Mouse (Mus musculus): ENCODE measurements around the gene Hsd17b6.

Gene Hsd17b6

DNA sequence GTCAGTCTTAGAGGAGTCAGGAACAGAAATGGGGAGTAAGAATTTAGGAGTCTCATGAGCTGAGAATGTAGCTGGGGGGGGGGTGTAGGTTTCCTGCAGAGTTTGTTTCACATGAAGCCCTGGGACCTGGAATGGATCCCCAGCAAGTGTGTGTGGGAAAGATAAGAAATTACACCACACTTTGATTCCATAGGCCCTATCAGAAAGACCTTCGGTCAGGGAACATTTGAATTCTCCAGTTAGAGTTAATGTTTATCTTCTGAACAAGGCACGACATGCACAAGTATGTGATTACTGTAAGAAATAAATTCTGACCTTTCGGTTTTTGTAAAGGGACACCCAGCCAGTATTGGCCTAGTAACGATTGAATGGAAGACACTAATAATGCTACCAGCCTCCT, 37.6 kb downstream of the Hsd17b6 start:
- CTCF ChIA-PET: interaction anchor here in 1 of 4 experiments (0.7 kb wide), 1 partner anchor 461 kb away, joined by 3 read pairs; no protein-coding TSS in a partner anchor
- POLR2A ChIA-PET: interaction anchor here in 1 of 4 experiments (1.6 to 2.0 kb wide), 2 partner anchors 31 to 69 kb away, joined by 4 read pairs; no protein-coding TSS in a partner anchor

DNA sequence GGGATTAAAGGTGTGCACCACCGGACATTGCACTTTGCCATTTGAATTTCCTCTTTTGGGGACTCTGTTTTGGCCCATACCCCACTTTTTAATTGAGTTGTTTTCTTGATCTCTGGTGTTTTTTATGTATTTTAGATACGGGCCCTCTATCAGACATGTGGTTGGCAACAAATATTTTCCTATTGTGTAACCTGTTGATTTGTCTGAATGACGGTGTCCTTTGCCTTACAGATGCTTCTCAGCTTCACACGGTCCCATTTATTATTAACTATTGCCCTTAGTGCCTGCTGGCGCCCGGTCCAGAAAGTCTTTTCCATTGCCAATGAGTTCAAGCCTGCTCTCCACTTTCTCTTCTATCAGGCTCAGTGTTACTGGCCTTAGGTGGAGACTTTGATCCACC, 40.9 kb downstream of the Hsd17b6 start:
- ChIA-PET POLR2A (interaction anchor here in 1 of 4 experiments (0.6 to 1.4 kb wide), 4 partner anchors 8 to 291 kb away, joined by 3 to 8 read pairs (median 4); no protein-coding TSS in a partner anchor), CTCF (no interaction called here)

DNA sequence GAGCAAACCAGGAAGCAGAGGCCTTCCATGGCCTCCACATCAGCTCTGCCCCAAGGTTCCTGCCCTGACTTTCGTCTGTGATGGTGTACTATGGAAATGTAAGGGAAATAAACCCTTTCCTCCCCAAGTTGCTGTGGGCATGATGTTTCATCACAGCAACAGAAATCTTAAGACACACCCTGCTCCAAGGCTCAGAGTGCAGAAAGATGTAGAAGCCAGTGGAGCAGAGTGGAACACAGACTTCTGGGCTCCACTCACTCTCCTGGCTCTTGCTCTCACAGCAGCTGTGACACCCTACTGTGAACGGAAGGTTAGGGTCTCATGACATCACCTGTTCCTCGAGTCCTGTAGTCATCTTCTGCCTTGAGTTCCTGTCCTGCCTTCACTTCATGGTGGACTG, 43.4 kb downstream of the Hsd17b6 start:
- POLR2A ChIA-PET: interaction anchor here in 1 of 4 experiments (0.5 to 1.3 kb wide), 3 partner anchors 72 to 224 kb away, joined by 3 to 5 read pairs (median 4); partner anchors contain the start of gene Naca

DNA sequence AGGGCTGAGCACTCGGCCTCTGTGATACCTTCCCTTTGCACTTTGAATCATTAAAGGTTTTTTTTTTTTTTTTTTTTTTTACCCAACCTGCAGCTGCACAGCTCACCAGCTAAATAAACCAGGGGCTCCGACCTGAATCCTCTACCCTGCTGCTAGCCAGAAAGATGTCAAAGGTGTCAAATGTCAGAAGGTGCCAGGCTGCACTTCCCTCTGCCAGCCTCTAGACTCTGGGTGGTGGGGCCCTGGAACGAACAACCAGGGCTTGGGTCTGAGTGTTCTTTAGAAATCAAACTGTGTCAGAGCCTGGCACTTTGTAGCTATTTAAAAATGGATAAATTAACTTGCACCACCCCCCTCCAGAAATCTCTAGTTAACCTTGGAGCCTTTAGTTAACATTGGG, 45.0 kb downstream of the Hsd17b6 start:
- ChIA-PET CTCF (interaction anchor here in 3 of 4 experiments (0.6 to 1.4 kb wide), 3 partner anchors 17 to 119 kb away, joined by 4 to 6 read pairs (median 6); no protein-coding TSS in a partner anchor), POLR2A (interaction anchor here in 2 of 4 experiments (0.6 to 1.9 kb wide), 4 partner anchors 216 to 319 kb away, joined by 3 to 5 read pairs (median 4); partner anchors contain the start of gene Gls2 (in 1 of the 2))

More for the DNA sequence above, 43.4 kb downstream of the Hsd17b6 start:
- CTCF ChIA-PET: interaction anchor here (0.5 to 1.6 kb wide), 5 partner anchors 8 to 337 kb away, joined by 3 to 10 read pairs (median 5); no protein-coding TSS in a partner anchor

DNA sequence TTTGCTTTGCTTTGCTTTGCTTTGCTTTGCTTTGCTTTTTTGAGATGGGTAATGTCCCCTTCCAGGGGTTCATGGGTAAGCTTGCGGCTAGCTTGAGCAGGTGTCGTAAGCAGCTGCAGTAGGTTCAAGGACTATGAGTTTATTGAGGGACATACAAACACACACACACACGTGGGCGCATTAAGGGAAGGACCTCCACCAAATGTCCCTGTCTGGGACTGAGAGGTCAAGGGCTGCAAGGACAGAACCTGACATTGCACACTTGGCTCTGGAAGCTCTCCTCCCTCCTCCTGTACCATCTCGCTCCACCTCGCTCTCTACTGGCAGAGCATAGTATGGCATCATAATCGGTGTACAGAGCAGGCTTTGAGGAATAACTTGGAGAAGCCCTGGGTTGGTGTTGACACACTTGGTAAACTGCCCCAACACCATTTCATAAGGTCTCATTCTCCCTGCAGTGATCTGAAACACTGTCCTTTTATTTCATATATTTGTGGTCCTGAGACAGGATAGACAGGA, 48.2 kb downstream of the Hsd17b6 start:
- CTCF ChIA-PET: interaction anchor here in 2 of 4 experiments (0.6 to 0.7 kb wide), 2 partner anchors 221 to 884 kb away, joined by 3 read pairs; no protein-coding TSS in a partner anchor
- POLR2A ChIA-PET: no interaction called here

DNA sequence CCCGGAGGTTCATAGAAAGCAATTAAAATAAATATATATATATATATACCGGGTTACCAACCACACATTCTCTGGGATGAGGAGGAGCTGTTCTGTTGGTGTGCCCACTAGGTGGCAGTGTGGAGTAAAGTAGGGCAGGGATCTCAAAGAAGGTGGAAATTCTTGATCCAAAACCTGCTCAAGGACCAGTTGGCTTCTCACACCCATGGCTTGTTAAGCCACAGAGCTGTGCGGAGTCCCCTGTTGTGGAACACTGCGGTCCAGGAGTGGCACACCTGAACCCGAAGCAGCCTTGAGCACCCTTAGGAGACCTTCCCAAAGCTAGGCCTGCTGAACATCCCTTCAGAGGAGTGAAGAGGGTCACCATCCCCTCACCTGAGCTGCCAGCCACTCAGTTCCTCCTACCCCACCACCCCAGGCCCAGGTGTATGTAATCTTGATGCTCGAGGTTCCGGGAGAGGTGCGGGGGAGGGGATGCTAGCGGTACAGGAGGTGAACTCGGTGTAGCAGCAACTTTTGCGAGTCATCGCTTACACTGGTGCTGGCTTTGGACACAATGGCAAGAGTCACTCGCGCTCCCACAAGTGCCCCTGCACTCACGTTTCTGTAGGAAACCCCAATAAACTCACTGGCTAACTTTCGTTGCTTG, 51.1 kb downstream of the Hsd17b6 start:
- CTCF ChIA-PET: interaction anchor here (0.6 to 3.6 kb wide), 40 partner anchors 9 to 877 kb away, joined by 3 to 33 read pairs (median 4); partner anchors contain the start of genes Baz2a (in 1 of the 4) and Zbtb39 (in 1 of the 4)

DNA sequence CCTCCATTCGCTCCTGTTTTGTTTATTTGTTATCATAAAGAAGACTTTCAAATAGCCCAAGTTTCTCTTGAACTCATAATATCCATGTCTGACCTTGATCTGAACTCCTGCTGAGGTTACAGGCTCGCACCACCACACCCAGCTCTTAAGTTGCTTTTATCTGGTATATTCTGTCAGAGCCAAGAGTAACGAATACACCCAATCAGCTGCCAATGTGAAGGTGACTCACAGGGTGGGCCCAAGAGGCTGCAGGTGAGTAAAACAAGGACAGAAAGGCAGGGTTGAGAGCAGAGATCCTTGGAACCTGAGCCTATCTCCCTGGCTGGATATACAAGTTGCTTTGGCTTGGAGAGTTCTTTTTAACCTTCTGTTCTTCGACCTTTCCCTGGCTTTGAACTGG, 52.4 kb downstream of the Hsd17b6 start:
- POLR2A ChIA-PET: interaction anchor here in 1 of 4 experiments (1.7 to 2.4 kb wide), 2 partner anchors 9 to 53 kb away, joined by 4 to 13 read pairs; no protein-coding TSS in a partner anchor
- CTCF ChIA-PET: interaction anchor here in 2 of 4 experiments (0.7 to 3.6 kb wide), 7 partner anchors 9 to 278 kb away, joined by 3 to 33 read pairs (median 5); no protein-coding TSS in a partner anchor

More for the DNA sequence above, 51.1 kb downstream of the Hsd17b6 start:
- POLR2A ChIA-PET: interaction anchor here in 3 of 4 experiments (0.5 to 2.4 kb wide), 9 partner anchors 10 to 543 kb away, joined by 3 to 13 read pairs (median 4); partner anchors contain the start of gene Naca (in 2 of the 3)

DNA sequence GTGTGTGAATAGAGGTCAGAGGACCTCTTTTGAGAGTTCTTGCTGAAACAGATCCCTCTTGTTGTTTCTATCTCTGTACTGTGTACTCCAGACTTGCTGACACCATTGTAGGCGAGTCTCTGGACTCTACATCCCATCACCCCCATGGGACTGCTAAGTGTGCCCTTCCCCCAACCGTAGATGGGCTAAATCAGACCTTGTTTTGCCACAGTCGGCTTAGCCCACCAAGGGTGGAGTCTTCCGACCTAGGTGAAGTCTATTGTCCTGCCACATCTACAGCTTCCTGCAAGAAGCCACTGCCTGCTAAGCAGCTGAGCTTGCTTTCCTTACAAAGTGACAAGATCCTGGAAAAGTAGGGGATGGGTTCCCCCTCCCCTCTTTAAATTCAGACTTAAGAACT, 55.6 kb downstream of the Hsd17b6 start:
- ChIA-PET POLR2A (no interaction called here), CTCF (interaction anchor here in 1 of 4 experiments (1.9 kb wide), 1 partner anchor 56 kb away, joined by 5 read pairs; no protein-coding TSS in a partner anchor)

DNA sequence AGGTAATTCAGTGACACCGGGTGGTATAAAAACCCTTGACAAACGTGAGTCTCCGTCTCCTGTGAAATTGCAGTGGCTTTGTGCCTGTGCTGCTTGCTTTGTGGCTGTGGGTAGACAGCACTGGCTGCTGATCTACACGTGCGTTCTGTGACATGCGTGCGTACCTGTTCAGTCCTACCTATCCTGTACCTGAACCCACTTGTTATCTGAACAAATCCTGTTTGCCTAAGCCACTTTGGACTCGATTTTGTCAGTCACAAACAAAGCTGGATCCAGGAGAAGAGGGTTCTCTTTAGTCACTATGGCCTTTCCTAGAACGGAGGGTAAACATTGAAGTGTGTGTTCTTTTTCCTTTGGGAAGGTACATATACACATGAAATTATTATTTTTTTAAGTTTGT, 56.0 kb downstream of the Hsd17b6 start:
- CTCF ChIA-PET: interaction anchor here in 1 of 4 experiments (1.9 kb wide), 1 partner anchor 57 kb away, joined by 5 read pairs; no protein-coding TSS in a partner anchor
- POLR2A ChIA-PET: no interaction called here

DNA sequence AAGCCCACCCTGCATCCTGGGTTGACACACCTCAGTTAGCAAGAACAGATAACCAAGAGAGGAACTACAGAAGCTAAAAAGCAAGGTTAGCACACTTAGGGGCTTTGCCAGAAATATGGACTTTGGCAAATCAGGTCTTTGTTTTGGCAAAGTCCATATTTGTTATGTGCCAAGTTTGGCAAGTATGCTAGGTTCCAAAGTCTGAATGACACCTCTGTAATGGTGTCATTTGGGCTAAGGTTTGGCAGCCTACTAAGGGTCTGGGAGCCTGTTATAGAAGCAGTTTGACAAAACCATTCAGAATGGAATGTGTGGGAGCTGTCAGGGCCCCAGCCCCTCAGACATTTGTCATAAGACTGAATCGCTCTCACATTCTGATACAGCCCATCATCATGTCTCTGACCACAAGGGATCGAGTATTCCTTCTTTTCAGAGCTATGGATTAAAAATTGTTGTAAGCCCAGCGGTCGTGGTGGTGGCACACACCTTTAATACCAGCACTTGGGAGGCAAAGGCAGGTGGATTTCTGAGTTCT, 57.7 kb downstream of the Hsd17b6 start:
- POLR2A ChIA-PET: interaction anchor here in 1 of 4 experiments (1.1 to 1.2 kb wide), 2 partner anchors 11 to 86 kb away, joined by 3 to 4 read pairs; partner anchors contain the start of gene Naca
- CTCF ChIA-PET: interaction anchor here in 2 of 4 experiments (0.6 to 1.3 kb wide), 3 partner anchors 59 to 211 kb away, joined by 4 read pairs; no protein-coding TSS in a partner anchor

DNA sequence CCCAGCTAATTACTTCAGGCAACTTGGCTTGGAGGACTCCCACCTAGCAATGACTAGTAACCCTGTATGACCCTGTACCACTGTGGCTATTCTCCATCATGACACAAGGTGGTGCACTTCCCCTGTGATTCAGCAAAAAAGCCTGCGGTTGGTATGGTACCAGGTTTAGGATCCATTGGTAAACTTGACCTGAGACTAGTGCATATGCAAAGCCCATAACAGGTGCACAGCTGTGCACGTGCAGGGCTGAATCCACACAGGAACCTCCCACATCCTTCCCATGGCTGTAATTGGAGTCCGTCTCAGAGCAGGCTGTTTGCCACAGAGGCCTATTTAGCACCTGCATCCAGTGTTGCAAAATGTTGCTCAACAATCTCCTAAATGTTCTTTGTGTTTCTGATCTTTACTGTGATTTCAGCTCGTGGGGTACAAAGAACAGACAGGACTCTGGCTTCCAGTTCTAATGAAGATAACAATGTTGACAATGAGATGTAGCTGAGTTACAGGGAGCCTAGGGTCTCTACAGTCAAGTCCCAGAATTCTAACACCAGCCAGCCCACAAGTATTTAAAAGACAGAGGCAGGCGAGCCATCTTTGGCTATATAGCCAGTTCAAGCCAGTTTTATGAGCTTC, 61.9 kb downstream of the Hsd17b6 start:
- ChIA-PET POLR2A (interaction anchor here in 3 of 4 experiments (0.6 to 2.9 kb wide), 15 partner anchors 10 to 638 kb away, joined by 3 to 13 read pairs (median 3); partner anchors contain the start of genes Naca (in 1 of the 3), Prim1 (in 1 of the 3) and Sdr9c7 (in 1 of the 3)), CTCF (interaction anchor here (0.6 to 4.1 kb wide), 25 partner anchors 9 to 525 kb away, joined by 3 to 25 read pairs (median 4); partner anchors contain the start of gene Stat2 (in 1 of the 4))
